10 mouse cellular contexts compared by ENCODE assay signal in genomic region chr7:113590330-113590729, GRCm38 (mm10).
"Had no signal": no experiment of that assay in that cellular context is flagged by ENCODE, and none has a peak within 500 bp of the region (broad histone marks: within the 10 kb centered on the region; RNA-seq: fewer than 3 reads in every experiment).

No protein-coding gene starts in this region.

- ATAC-seq: hindbrain, embryonic 16.5 days; inflammation-experienced regulatory T-cells, adult 6 months; liver, postnatal 0 days; midbrain, embryonic 13.5 days had no signal

- H3K4me1 ChIP-seq: liver, embryonic 13.5 days; midbrain, embryonic 13.5 days had no signal

- H3K4me2 ChIP-seq: limb, embryonic 12.5 days; liver, embryonic 13.5 days; midbrain, embryonic 13.5 days had no signal

- H3K9me3 ChIP-seq: limb, embryonic 12.5 days; liver, embryonic 13.5 days; midbrain, embryonic 13.5 days had no signal

- H3K36me3 ChIP-seq: limb, embryonic 12.5 days; liver, embryonic 13.5 days; midbrain, embryonic 13.5 days had no signal

- H3K27me3 ChIP-seq: limb, embryonic 12.5 days; liver, embryonic 13.5 days; midbrain, embryonic 13.5 days had no signal

- H3K4me3 ChIP-seq: limb, embryonic 12.5 days; liver, embryonic 13.5 days; midbrain, embryonic 13.5 days had no signal

- H3K9ac ChIP-seq: limb, embryonic 12.5 days; liver, embryonic 13.5 days; liver, postnatal 0 days; midbrain, embryonic 13.5 days had no signal

- DNase-seq: liver; liver, embryonic 13.5 days; liver, postnatal 0 days; right cerebral cortex, postnatal 14 days; thymus, adult 2 months; thymus, postnatal 25 days had no signal

- H3K27ac ChIP-seq: limb, embryonic 12.5 days; liver, embryonic 13.5 days; midbrain, embryonic 13.5 days had no signal
